Mouse (Mus musculus): ENCODE data around the gene Abhd5. TPM values are rescaled to one million over a fixed set of nuclear protein-coding genes. Genes with fewer than 3 reads are reported as not detected.

Abhd5 gene
- total and polyA plus RNA-seq, 3 experiments = 14.2 to 20.2 TPM; not detected in 1

- DNase-seq (ENCODE audit: low read depth, low spot score) = no peak
- Histone ChIP-seq H3K79me2 (ENCODE audit: control insufficient read depth, insufficient read depth, low read length, poor library complexity) (no peaks in the 10 kb centered on the region; the same call in 1 of the 2 replicates), H3K27me3 (ENCODE audit: control insufficient read depth in 1 of 2, insufficient read depth in 2 of 2, low read length in 2 of 2) (no peaks in the 10 kb centered on the region), H3K4me3 (ENCODE audit: control insufficient read depth in 1 of 2, insufficient read depth in 1 of 2, low read depth in 2 of 2, low read length in 2 of 2) (no peak overlapping the region), H3K36me3 (ENCODE audit: control insufficient read depth in 1 of 2, insufficient read depth in 2 of 2, low read length in 2 of 2) (peaks cover 0 to 6% of the 10 kb centered on the region in 2 experiments; a peak in 2 of 4 replicates), H3K9ac (ENCODE audit: control insufficient read depth, low read depth, low read length, poor library complexity, severe bottlenecking) (no peak overlapping the region), H3K4me1 (ENCODE audit: control insufficient read depth in 1 of 2, insufficient read depth in 2 of 2, low read length in 2 of 2) (peaks cover 0 to 3% of the 10 kb centered on the region in 2 experiments; a peak in 2 of 4 replicates), H3K9me3 (replicated peaks; ENCODE audit: insufficient read depth, low read length) (no peaks in the 10 kb centered on the region), H3K27ac (ENCODE audit: control insufficient read depth, low read depth, low read length) (no peak overlapping the region)
- TF ChIP-seq HCFC1 (IDR thresholded peaks at IDR 0.05; ENCODE audit: low read depth, low read length) = no peak
- TF ChIP-seq RCOR1 (IDR thresholded peaks at IDR 0.05; ENCODE audit: low read depth, low read length) = no peak
- TF ChIP-seq UBTF (IDR thresholded peaks at IDR 0.05; ENCODE audit: borderline replicate concordance, insufficient read depth, low read depth, low read length) = no peak
- TF ChIP-seq BHLHE40 (IDR thresholded peaks at IDR 0.05; ENCODE audit: borderline replicate concordance, low read depth, low read length) = no peak
- no peak for TF ChIP-seq CHD2 (IDR thresholded peaks at IDR 0.05; ENCODE audit: low read length)
- TF ChIP-seq MAZ (IDR thresholded peaks at IDR 0.05; ENCODE audit: low read depth, low read length) = no peak
- TF ChIP-seq MEF2A (IDR thresholded peaks at IDR 0.05; ENCODE audit: extremely low read depth, insufficient replicate concordance, low read depth, low read length, poor library complexity, severe bottlenecking) = no peak
- TF ChIP-seq USF1 (IDR thresholded peaks at IDR 0.05; ENCODE audit: low read depth, low read length) = no peak
- TF ChIP-seq TAL1 (IDR thresholded peaks at IDR 0.05; ENCODE audit: low read length) = no peak
- TF ChIP-seq POLR2A (IDR thresholded peaks at IDR 0.05; ENCODE audit: control insufficient read depth in 1 of 2, insufficient read depth in 1 of 2, low read depth in 1 of 2, low read length in 2 of 2, poor library complexity in 1 of 2) = no peak
- no peak for TF ChIP-seq ELF1 (IDR thresholded peaks at IDR 0.05; ENCODE audit: low read depth, low read length)
- TF ChIP-seq JUND (IDR thresholded peaks at IDR 0.05; ENCODE audit: low read depth, low read length) = no peak
- TF ChIP-seq RAD21 (IDR thresholded peaks at IDR 0.05; ENCODE audit: low read depth, low read length) = no peak
- TF ChIP-seq TCF12 (IDR thresholded peaks at IDR 0.05; ENCODE audit: low read depth, low read length) = no peak
- no peak for TF ChIP-seq MYC (IDR thresholded peaks at IDR 0.05; ENCODE audit: low read depth, low read length)
- no peak for TF ChIP-seq ZKSCAN1 (IDR thresholded peaks at IDR 0.05; ENCODE audit: low read depth, low read length)
- no peak for TF ChIP-seq EP300 (IDR thresholded peaks at IDR 0.05; ENCODE audit: low read depth in 1 of 2, low read length in 2 of 2)
- no peak for TF ChIP-seq NRF1 (IDR thresholded peaks at IDR 0.05; ENCODE audit: insufficient read depth, low read depth, low read length, poor library complexity, severe bottlenecking)
Observed at GRCm38 (mm10) chr9:122357626-122358025, 6.2 kb downstream of the Abhd5 start.

- Histone ChIP-seq H3K36me3 (ENCODE audit: control insufficient read depth in 1 of 2, insufficient read depth in 2 of 2, low read length in 2 of 2) (no peaks in the 10 kb centered on the region; a peak in 1 of 4 replicates), H3K4me1 (ENCODE audit: control insufficient read depth in 1 of 2, insufficient read depth in 2 of 2, low read length in 2 of 2) (no peaks in the 10 kb centered on the region), H3K4me3 (ENCODE audit: control insufficient read depth in 1 of 2, insufficient read depth in 1 of 2, low read depth in 2 of 2, low read length in 2 of 2) (no peak overlapping the region), H3K79me2 (ENCODE audit: control insufficient read depth, insufficient read depth, low read length, poor library complexity) (no peaks in the 10 kb centered on the region), H3K9ac (ENCODE audit: control insufficient read depth, low read depth, low read length, poor library complexity, severe bottlenecking) (no peak overlapping the region), H3K27me3 (ENCODE audit: control insufficient read depth in 1 of 2, insufficient read depth in 2 of 2, low read length in 2 of 2) (no peaks in the 10 kb centered on the region), H3K9me3 (replicated peaks; ENCODE audit: insufficient read depth, low read length) (no peaks in the 10 kb centered on the region), H3K27ac (ENCODE audit: control insufficient read depth, low read depth, low read length) (no peak overlapping the region)
- DNase-seq (ENCODE audit: low read depth, low spot score) = no peak
- no peak for TF ChIP-seq ZNF384 (IDR thresholded peaks at IDR 0.05; ENCODE audit: low read depth, low read length)
- no peak for TF ChIP-seq RAD21 (IDR thresholded peaks at IDR 0.05; ENCODE audit: low read depth, low read length)
- no peak for TF ChIP-seq UBTF (IDR thresholded peaks at IDR 0.05; ENCODE audit: borderline replicate concordance, insufficient read depth, low read depth, low read length)
- TF ChIP-seq GABPA (IDR thresholded peaks at IDR 0.05; ENCODE audit: low read depth, low read length) = no peak
- TF ChIP-seq TBP (IDR thresholded peaks at IDR 0.05; ENCODE audit: low read depth, low read length) = no peak
- no peak for TF ChIP-seq CHD2 (IDR thresholded peaks at IDR 0.05; ENCODE audit: low read length)
- TF ChIP-seq E2F4 (IDR thresholded peaks at IDR 0.05; ENCODE audit: borderline replicate concordance, low read depth, low read length) = no peak
- no peak for TF ChIP-seq ETS1 (IDR thresholded peaks at IDR 0.05; ENCODE audit: low read depth, low read length)
- TF ChIP-seq ELF1 (IDR thresholded peaks at IDR 0.05; ENCODE audit: low read depth, low read length) = no peak
- no peak for TF ChIP-seq TAL1 (IDR thresholded peaks at IDR 0.05; ENCODE audit: low read length)
- TF ChIP-seq BHLHE40 (IDR thresholded peaks at IDR 0.05; ENCODE audit: borderline replicate concordance, low read depth, low read length) = no peak
- TF ChIP-seq POLR2AphosphoS5 (IDR thresholded peaks at IDR 0.05; ENCODE audit: borderline replicate concordance, low read depth, low read length) = no peak
- no peak for TF ChIP-seq ZKSCAN1 (IDR thresholded peaks at IDR 0.05; ENCODE audit: low read depth, low read length)
- no peak for TF ChIP-seq MAX (IDR thresholded peaks at IDR 0.05; ENCODE audit: low read length)
- no peak for TF ChIP-seq SIN3A (IDR thresholded peaks at IDR 0.05; ENCODE audit: low read length)
- TF ChIP-seq SMC3 (IDR thresholded peaks at IDR 0.05; ENCODE audit: low read depth, low read length) = no peak
Observed at GRCm38 (mm10) chr9:122364171-122364570, 12.8 kb downstream of the Abhd5 start.

Data from MEL (cell line).